Mouse (Mus musculus) liver, embryonic 14.5 days (tissue): ENCODE data around the gene Arhgap24.

Source experiments
- CTCF ChIP-seq: IDR thresholded peaks from 2 replicates; pipeline ENCODE4 v1.5.1; 2016; ENCODE audit warnings: antibody characterized with exemption, low read depth, control low read depth
- EP300 ChIP-seq: IDR thresholded peaks from 2 replicates; pipeline ENCODE4 v1.6.1; 2016; ENCODE audit warnings: antibody characterized with exemption, low read depth

DNA sequence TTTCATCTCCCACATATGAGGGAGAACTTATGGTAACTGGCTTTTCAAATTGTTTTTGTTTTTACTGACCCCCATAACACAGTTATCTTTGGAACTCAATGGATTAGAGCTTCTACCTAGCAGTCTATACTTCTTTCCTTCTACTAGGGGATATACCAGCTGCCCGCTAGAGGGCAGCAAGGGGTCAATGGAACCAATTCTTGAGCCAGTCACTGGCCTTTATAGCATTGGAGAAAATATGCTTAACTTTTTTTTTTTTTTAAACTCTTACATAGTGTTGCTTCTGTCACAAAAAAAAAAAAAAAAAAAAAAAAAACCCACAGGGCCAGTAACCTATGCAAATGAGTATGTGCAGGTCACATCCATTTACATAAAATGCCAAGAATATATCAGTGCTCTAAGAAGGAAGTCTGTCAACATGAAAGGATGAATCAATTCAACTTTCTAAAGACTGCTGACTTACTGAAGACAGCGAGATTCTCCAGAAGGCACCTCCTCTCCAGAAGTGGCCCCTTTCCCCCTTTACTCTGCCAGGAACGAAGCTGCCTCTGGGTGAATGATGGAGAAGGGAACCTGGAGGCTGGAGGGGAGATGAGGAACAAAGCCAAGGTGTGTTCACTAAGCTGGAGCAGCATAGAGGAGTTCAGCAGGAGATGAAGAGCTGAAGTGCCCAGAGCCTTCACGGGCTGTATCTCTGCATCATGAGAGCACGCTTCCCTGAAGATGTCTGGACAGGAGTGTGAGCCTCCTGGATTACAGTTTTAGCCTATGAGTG lies 222.3 kb downstream of the Arhgap24 start:
- TF ChIP-seq CTCF (peak; percentile 42; the same call in 1 of the 2 replicates), EP300 (no peak)
